Mouse (Mus musculus) hindbrain, embryonic 13.5 days (tissue): ENCODE measurements around the gene Elp4. TPM values are rescaled to one million over a fixed set of nuclear protein-coding genes. Genes with fewer than 3 reads are reported as not detected.
A peak's percentile ranks its signal among the peaks of the same experiment; 100 is the strongest.

Experiments
- ATAC-seq: fragments of 200-750 bp; cut with Nextera tagmentation; 2 replicates; pipeline ENCODE4 v1.8.0; 2017; ENCODE audit warnings: moderate TSS enrichment; ENCODE audit not compliant: low FRiP score
- H3K27ac ChIP-seq: fragments of 300-500 bp; sonication (generic); 2 replicates; pipeline ENCODE4 v1.5.1; 2015; ENCODE audit warnings: inconsistent platforms, mild to moderate bottlenecking, moderate library complexity
- H3K27me3 ChIP-seq: fragments of 300-500 bp; sonication (generic); 2 replicates; pipeline ENCODE4 v1.6.1; 2015; ENCODE audit warnings: mild to moderate bottlenecking, inconsistent platforms
- H3K36me3 ChIP-seq: fragments of 300-500 bp; sonication (generic); 2 replicates; pipeline ENCODE4 v1.6.1; 2015; ENCODE audit warnings: mild to moderate bottlenecking, inconsistent platforms
- H3K4me1 ChIP-seq: fragments of 300-500 bp; sonication (generic); replicated peaks from 2 replicates; pipeline ENCODE4 v1.6.1; 2015; ENCODE audit warnings: inconsistent platforms
- H3K4me2 ChIP-seq: fragments of 300-500 bp; sonication (generic); 2 replicates; pipeline ENCODE4 v1.6.1; 2015; ENCODE audit warnings: inconsistent platforms, mild to moderate bottlenecking, moderate library complexity
- H3K4me3 ChIP-seq: fragments of 300-500 bp; sonication (generic); 2 replicates; pipeline ENCODE4 v1.5.1; 2015; ENCODE audit warnings: mild to moderate bottlenecking, inconsistent platforms
- H3K9ac ChIP-seq: fragments of 300-500 bp; sonication (generic); 2 replicates; pipeline ENCODE4 v1.6.1; 2015; ENCODE audit warnings: mild to moderate bottlenecking, inconsistent platforms
- H3K9me3 ChIP-seq: fragments of 300-500 bp; sonication (generic); 2 replicates; pipeline ENCODE4 v1.6.1; 2016; ENCODE audit warnings: inconsistent platforms
- WGBS: fragments of 180-500 bp; shearing (Covaris S2); methylation state at CpG from one replicate; pipeline ENCODE4 v1.1.7; 2015; 5-methylcytosine and 5-hydroxymethylcytosine counted together
- polyA plus RNA-seq: library from polyadenylated mRNA; unstranded; fragments of >200 nt; fragmentation: Nextera tagmentation; extraction: Ambion mirVana; gene quantifications from 2 replicates; pipeline ENCODE4 v1.2.1, GENCODE M21; 2015

Elp4 gene
- polyA plus RNA-seq, 1 experiment from 2014 or later: 43.0 TPM

- H3K27me3 ChIP-seq: peaks cover 99% of the 10 kb centered on the region
- H3K9me3 ChIP-seq: no peaks in the 10 kb centered on the region
- no peak overlapping the region for H3K4me2 ChIP-seq
- no peak for ATAC-seq
- H3K9ac ChIP-seq: no peak overlapping the region
- peaks cover 38% of the 10 kb centered on the region for H3K4me1 ChIP-seq
- 8% methylated on average over 5 of the region's 5 CpGs for WGBS
- H3K36me3 ChIP-seq: no peaks in the 10 kb centered on the region
- H3K27ac ChIP-seq: no peak overlapping the region
- no peak overlapping the region for H3K4me3 ChIP-seq
Measured at GRCm38 (mm10) chr2:105664996-105665395, 239.4 kb downstream of the Elp4 start.

- peaks cover 99% of the 10 kb centered on the region for H3K27me3 ChIP-seq
- 9% methylated on average over 10 of the region's 10 CpGs for WGBS
- H3K4me1 ChIP-seq: peaks cover 30% of the 10 kb centered on the region
Measured at GRCm38 (mm10) chr2:105663101-105663511, 241.3 kb downstream of the Elp4 start.

GRCm38 (mm10) chr2:105662606-105663005 is 241.8 kb downstream of the Elp4 start:
- H3K4me3 ChIP-seq: no peak overlapping the region
- H3K36me3 ChIP-seq: no peaks in the 10 kb centered on the region
- 2% methylated on average over 7 of the region's 7 CpGs for WGBS
- H3K4me2 ChIP-seq: no peak overlapping the region
- H3K9ac ChIP-seq: no peak overlapping the region
- ATAC-seq: no peak
- H3K4me1 ChIP-seq: peaks cover 26% of the 10 kb centered on the region
- no peak overlapping the region for H3K27ac ChIP-seq
- peaks cover 97% of the 10 kb centered on the region for H3K27me3 ChIP-seq
- H3K9me3 ChIP-seq: no peaks in the 10 kb centered on the region

More at GRCm38 (mm10) chr2:105663101-105663511, 241.3 kb downstream of the Elp4 start:
- Histone ChIP-seq H3K9ac (no peak overlapping the region), H3K4me3 (no peak overlapping the region), H3K27ac (no peak overlapping the region), H3K9me3 (no peaks in the 10 kb centered on the region), H3K36me3 (no peaks in the 10 kb centered on the region), H3K4me2 (no peak overlapping the region)
- no peak for ATAC-seq

GRCm38 (mm10) chr2:105662121-105662520 is 242.2 kb downstream of the Elp4 start:
- H3K27me3 ChIP-seq: peaks cover 97% of the 10 kb centered on the region
- ATAC-seq: no peak
- H3K4me1 ChIP-seq: peaks cover 23% of the 10 kb centered on the region
- H3K4me2 ChIP-seq: no peak overlapping the region
- H3K9ac ChIP-seq: no peak overlapping the region
- H3K4me3 ChIP-seq: no peak overlapping the region
- no peaks in the 10 kb centered on the region for H3K36me3 ChIP-seq
- H3K27ac ChIP-seq: no peak overlapping the region
- 2% methylated on average over 16 of the region's 16 CpGs for WGBS
- no peaks in the 10 kb centered on the region for H3K9me3 ChIP-seq

- Histone ChIP-seq H3K4me1 (peaks cover 18% of the 10 kb centered on the region), H3K27me3 (peaks cover 97% of the 10 kb centered on the region), H3K27ac (no peak overlapping the region), H3K4me3 (no peak overlapping the region), H3K9ac (no peak overlapping the region), H3K4me2 (no peak overlapping the region), H3K36me3 (no peaks in the 10 kb centered on the region), H3K9me3 (no peaks in the 10 kb centered on the region)
- ATAC-seq: no peak
- under 1% methylated on average over 18 of the region's 18 CpGs for WGBS
Measured at GRCm38 (mm10) chr2:105661623-105662066, 242.7 kb downstream of the Elp4 start.

GRCm38 (mm10) chr2:105660874-105661622 is 243.3 kb downstream of the Elp4 start:
- ATAC-seq: 0 out of 2 replicates have a peak, but pooled peaks have one; percentile 21
- Histone ChIP-seq H3K9me3 (no peaks in the 10 kb centered on the region), H3K4me1 (peaks cover 17% of the 10 kb centered on the region), H3K36me3 (no peaks in the 10 kb centered on the region), H3K27me3 (peaks cover 95% of the 10 kb centered on the region), H3K4me2 (peak overlapping the region; percentile 37; the same call in 1 of the 2 replicates), H3K27ac (no peak overlapping the region), H3K4me3 (peak overlapping the region; percentile 8; the same call in 1 of the 2 replicates), H3K9ac (no peak overlapping the region)
- 2% methylated on average over 26 of the region's 26 CpGs for WGBS

GRCm38 (mm10) chr2:105659926-105660873 is 244.2 kb downstream of the Elp4 start:
- H3K4me2 ChIP-seq: peak overlapping the region; percentile 37
- 1% methylated on average over 41 of the region's 41 CpGs for WGBS
- H3K9me3 ChIP-seq: no peaks in the 10 kb centered on the region
- peak overlapping the region; percentile 17 for H3K4me3 ChIP-seq
- peaks cover 17% of the 10 kb centered on the region for H3K4me1 ChIP-seq
- ATAC-seq: peak; percentile 68
- H3K27me3 ChIP-seq: peaks cover 94% of the 10 kb centered on the region
- H3K9ac ChIP-seq: no peak overlapping the region
- H3K27ac ChIP-seq: no peak overlapping the region
- no peaks in the 10 kb centered on the region for H3K36me3 ChIP-seq

GRCm38 (mm10) chr2:105659350-105659749 is 245.0 kb downstream of the Elp4 start:
- H3K27me3 ChIP-seq: peaks cover 91% of the 10 kb centered on the region
- no peaks in the 10 kb centered on the region for H3K9me3 ChIP-seq
- WGBS: 8% methylated on average over 9 of the region's 9 CpGs
- H3K4me2 ChIP-seq: peak overlapping the region; percentile 37
- peaks cover 17% of the 10 kb centered on the region for H3K4me1 ChIP-seq
- 0 out of 2 replicates have a peak overlapping the region, but pooled peaks have one; percentile 17 for H3K4me3 ChIP-seq
- no peak overlapping the region for H3K27ac ChIP-seq
- H3K9ac ChIP-seq: no peak overlapping the region
- peak; percentile 12; the same call in 1 of the 2 replicates for ATAC-seq
- H3K36me3 ChIP-seq: no peaks in the 10 kb centered on the region

GRCm38 (mm10) chr2:105656456-105656855 is 247.9 kb downstream of the Elp4 start:
- WGBS: 85% methylated on average over 8 of the region's 8 CpGs
- Histone ChIP-seq H3K9ac (no peak overlapping the region), H3K4me1 (peaks cover 17% of the 10 kb centered on the region), H3K27ac (no peak overlapping the region), H3K27me3 (peaks cover 83% of the 10 kb centered on the region), H3K4me3 (no peak overlapping the region), H3K36me3 (no peaks in the 10 kb centered on the region), H3K4me2 (no peak overlapping the region), H3K9me3 (no peaks in the 10 kb centered on the region)
- ATAC-seq: no peak

Other genes with a start within 250 kb of the Elp4 start
- gene Pax6, start 235.7 kb downstream of the Elp4 start, polyA plus RNA-seq: 26.4 and 29.8 TPM in 2 replicates
- 106 and 115 TPM in 2 replicates for gene Immp1l, start 74 bp upstream of the Elp4 start, polyA plus RNA-seq
- 35.5 and 37.3 TPM in 2 replicates for gene Dnajc24, start 99.0 kb upstream of the Elp4 start, polyA plus RNA-seq